Mouse (Mus musculus): ENCODE data around the gene Phf21a. TPM values are rescaled to one million over a fixed set of nuclear protein-coding genes. Genes with fewer than 3 reads are reported as not detected.
A peak's percentile ranks its signal among the peaks of the same experiment; 100 is the strongest.

Gene Phf21a
- polyA plus RNA-seq, 1 experiment: 49.2 TPM

DNA sequence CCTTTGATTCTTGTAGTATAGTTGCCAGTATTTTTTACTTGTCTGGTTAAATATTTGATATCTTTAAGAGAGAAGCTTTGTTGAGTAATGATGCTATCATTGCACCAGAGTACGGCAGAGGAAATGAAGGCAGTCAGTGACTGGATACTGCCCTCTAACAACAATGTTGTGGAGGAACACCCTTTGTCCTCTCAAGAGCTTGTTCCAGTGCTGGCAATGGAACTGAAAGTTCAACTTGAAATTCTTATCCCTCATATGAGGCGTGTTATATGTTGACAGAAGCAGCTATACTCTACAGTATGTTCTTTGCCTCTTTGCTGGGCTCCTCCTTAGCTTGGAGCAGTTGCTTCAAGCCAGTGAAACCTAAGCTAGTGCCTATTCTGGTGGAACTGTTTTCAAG lies 147.4 kb downstream of the Phf21a start:
- Histone ChIP-seq H3K4me3 (ENCODE audit: extremely low read depth, insufficient read depth, insufficient read length) (no peak overlapping the region), H3K4me1 (ENCODE audit: control insufficient read depth, insufficient read depth, insufficient read length) (no peaks in the 10 kb centered on the region), H3K36me3 (ENCODE audit: control insufficient read depth, insufficient read depth, low read length) (peaks cover 10% of the 10 kb centered on the region), H3K27me3 (ENCODE audit: control insufficient read depth, insufficient read depth, low read length) (no peaks in the 10 kb centered on the region), H3K27ac (ENCODE audit: insufficient read depth, low read length) (no peak overlapping the region)
- no peak for DNase-seq (ENCODE audit: low read depth in 1 of 2, low spot score in 2 of 2)
- WGBS: 82% methylated on average over 2 of the region's 2 CpGs
- TF ChIP-seq CTCF (IDR thresholded peaks at IDR 0.05; ENCODE audit: extremely low read depth, insufficient read depth, insufficient read length, insufficient replicate concordance) (no peak), POLR2A (IDR thresholded peaks at IDR 0.05; ENCODE audit: low read depth, low read length) (no peak)

DNA sequence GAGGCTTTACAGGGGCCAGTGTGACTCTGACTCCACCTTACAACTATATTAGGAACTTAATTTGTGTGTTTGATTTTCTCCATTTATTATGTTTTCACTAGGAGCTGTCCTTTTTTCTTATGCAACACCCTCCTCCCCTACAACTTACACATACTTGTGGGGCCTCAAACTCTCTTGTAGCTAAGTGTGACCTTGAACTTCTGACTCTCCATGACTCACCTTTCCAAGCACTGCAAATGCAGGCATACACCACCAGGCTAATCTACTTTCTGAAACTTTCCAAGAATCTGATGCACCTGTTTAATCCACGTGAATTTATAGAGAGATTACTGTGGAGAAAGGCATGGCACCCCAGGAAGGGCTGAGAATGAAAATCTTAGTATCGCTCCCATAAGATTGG lies 147.9 kb downstream of the Phf21a start:
- no peak overlapping the region for H3K27ac ChIP-seq (ENCODE audit: insufficient read depth, low read length)
- H3K36me3 ChIP-seq (ENCODE audit: control insufficient read depth, insufficient read depth, low read length): peaks cover 10% of the 10 kb centered on the region
- no peak for DNase-seq (ENCODE audit: low read depth in 1 of 2, low spot score in 2 of 2)
- H3K4me3 ChIP-seq (ENCODE audit: extremely low read depth, insufficient read depth, insufficient read length): no peak overlapping the region
- no peaks in the 10 kb centered on the region for H3K27me3 ChIP-seq (ENCODE audit: control insufficient read depth, insufficient read depth, low read length)
- 90% methylated on average over 2 of the region's 2 CpGs for WGBS
- TF ChIP-seq POLR2A (IDR thresholded peaks at IDR 0.05; ENCODE audit: low read depth, low read length) (no peak), CTCF (IDR thresholded peaks at IDR 0.05; ENCODE audit: extremely low read depth, insufficient read depth, insufficient read length, insufficient replicate concordance) (no peak)
- H3K4me1 ChIP-seq (ENCODE audit: control insufficient read depth, insufficient read depth, insufficient read length): no peaks in the 10 kb centered on the region

DNA sequence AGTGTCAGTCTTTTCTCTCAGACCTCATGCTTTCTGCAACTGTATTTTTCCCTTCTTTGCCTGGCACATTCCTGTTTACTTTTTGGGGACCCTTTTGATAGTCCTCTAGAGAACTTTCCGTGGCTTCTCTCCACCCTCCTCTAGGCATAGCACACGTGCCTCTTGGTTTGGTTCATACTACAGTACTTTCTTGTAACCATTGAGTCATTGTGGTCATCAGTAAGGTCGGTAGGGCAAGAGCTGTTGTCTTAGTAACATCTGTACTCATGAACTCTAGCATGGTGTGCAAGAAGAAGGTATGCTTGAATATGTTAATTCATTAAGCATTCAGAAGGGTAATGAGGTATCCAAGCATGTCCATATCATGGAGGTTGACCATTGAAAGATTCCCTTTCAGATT lies 148.4 kb downstream of the Phf21a start:
- Histone ChIP-seq H3K4me1 (ENCODE audit: control insufficient read depth, insufficient read depth, insufficient read length) (no peaks in the 10 kb centered on the region), H3K27me3 (ENCODE audit: control insufficient read depth, insufficient read depth, low read length) (no peaks in the 10 kb centered on the region), H3K4me3 (ENCODE audit: extremely low read depth, insufficient read depth, insufficient read length) (no peak overlapping the region), H3K27ac (ENCODE audit: insufficient read depth, low read length) (no peak overlapping the region), H3K36me3 (ENCODE audit: control insufficient read depth, insufficient read depth, low read length) (peaks cover 9% of the 10 kb centered on the region)
- TF ChIP-seq POLR2A (IDR thresholded peaks at IDR 0.05; ENCODE audit: low read depth, low read length) (no peak), CTCF (IDR thresholded peaks at IDR 0.05; ENCODE audit: extremely low read depth, insufficient read depth, insufficient read length, insufficient replicate concordance) (no peak)
- 51% methylated on average over 3 of the region's 3 CpGs for WGBS
- DNase-seq (ENCODE audit: low read depth in 1 of 2, low spot score in 2 of 2): no peak

DNA sequence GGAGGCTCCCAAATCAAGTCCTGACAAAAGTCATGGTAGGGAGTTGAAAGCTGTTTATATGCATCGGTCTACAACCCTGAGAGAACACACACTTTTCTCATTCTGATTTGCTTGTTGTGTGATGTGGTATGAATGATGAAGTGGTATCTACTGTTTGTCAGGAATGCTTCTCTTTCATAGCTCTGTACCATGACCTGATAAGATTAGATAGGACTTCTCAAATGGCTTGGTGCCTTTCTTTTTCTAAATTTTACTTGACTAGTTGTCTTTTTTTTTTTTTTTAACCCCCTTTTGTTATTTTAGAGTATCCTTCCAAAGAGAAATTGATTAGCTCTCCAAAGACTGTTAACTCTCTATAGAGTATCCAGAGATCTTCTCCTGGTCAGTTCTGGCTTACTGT lies 153.2 kb downstream of the Phf21a start:
- no peak for TF ChIP-seq CTCF (IDR thresholded peaks at IDR 0.05; ENCODE audit: extremely low read depth, insufficient read depth, insufficient read length, insufficient replicate concordance)
- no peak for TF ChIP-seq POLR2A (IDR thresholded peaks at IDR 0.05; ENCODE audit: low read depth, low read length)
- H3K27ac ChIP-seq (ENCODE audit: insufficient read depth, low read length): no peak overlapping the region
- 94% methylated on average over 1 of the region's 1 CpGs for WGBS
- peaks cover 6% of the 10 kb centered on the region for H3K36me3 ChIP-seq (ENCODE audit: control insufficient read depth, insufficient read depth, low read length)
- no peak overlapping the region for H3K4me3 ChIP-seq (ENCODE audit: extremely low read depth, insufficient read depth, insufficient read length)
- H3K27me3 ChIP-seq (ENCODE audit: control insufficient read depth, insufficient read depth, low read length): no peaks in the 10 kb centered on the region
- DNase-seq (ENCODE audit: low read depth in 1 of 2, low spot score in 2 of 2): no peak
- no peaks in the 10 kb centered on the region for H3K4me1 ChIP-seq (ENCODE audit: control insufficient read depth, insufficient read depth, insufficient read length)

DNA sequence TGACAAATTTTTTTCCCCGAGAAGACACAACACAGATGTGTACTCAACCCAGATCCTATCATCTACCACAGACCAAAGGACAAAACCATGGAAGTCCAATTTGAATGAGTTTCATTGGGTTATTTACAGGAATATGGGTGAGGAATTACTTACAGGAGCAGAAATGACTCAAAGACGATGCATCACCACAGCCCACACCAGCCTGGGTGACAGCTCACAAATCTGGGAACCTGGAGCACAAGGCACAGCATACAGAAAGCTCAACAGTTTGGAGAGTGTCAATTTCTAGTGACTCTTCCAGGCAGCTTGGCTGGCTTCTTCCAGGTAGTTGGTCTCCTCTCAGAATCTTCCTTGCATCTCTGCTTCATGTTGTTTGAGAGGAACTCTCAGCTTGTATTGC lies 154.8 kb downstream of the Phf21a start:
- Histone ChIP-seq H3K27me3 (ENCODE audit: control insufficient read depth, insufficient read depth, low read length) (no peaks in the 10 kb centered on the region), H3K27ac (ENCODE audit: insufficient read depth, low read length) (no peak overlapping the region), H3K4me1 (ENCODE audit: control insufficient read depth, insufficient read depth, insufficient read length) (no peaks in the 10 kb centered on the region), H3K36me3 (ENCODE audit: control insufficient read depth, insufficient read depth, low read length) (peaks cover 6% of the 10 kb centered on the region), H3K4me3 (ENCODE audit: extremely low read depth, insufficient read depth, insufficient read length) (no peak overlapping the region)
- TF ChIP-seq CTCF (IDR thresholded peaks at IDR 0.05; ENCODE audit: extremely low read depth, insufficient read depth, insufficient read length, insufficient replicate concordance) (no peak), POLR2A (IDR thresholded peaks at IDR 0.05; ENCODE audit: low read depth, low read length) (no peak)
- DNase-seq (ENCODE audit: low read depth in 1 of 2, low spot score in 2 of 2): no peak
- 92% methylated on average over 2 of the region's 2 CpGs for WGBS

DNA sequence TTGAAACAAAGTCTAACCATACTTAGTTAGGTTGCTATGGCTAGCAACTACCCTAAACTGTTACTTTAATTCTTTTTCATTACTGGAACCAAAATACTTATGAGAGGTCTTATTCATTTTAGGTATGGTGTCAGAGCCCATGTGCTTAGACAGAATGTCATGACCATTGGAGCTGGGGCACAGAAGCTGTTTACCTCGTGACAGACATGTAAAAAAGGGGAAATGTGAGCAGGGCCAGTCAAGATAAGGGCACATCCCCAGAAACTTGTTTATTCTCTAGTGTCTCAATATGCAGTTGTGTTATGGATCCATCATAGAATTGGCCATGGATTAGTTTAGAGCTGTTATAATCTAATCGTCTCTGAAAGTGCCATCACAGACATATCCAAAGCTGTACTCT lies 157.6 kb downstream of the Phf21a start:
- Histone ChIP-seq H3K27ac (ENCODE audit: insufficient read depth, low read length) (no peak overlapping the region), H3K27me3 (ENCODE audit: control insufficient read depth, insufficient read depth, low read length) (no peaks in the 10 kb centered on the region), H3K4me1 (ENCODE audit: control insufficient read depth, insufficient read depth, insufficient read length) (peaks cover 4% of the 10 kb centered on the region; the same call in 1 of the 2 replicates), H3K36me3 (ENCODE audit: control insufficient read depth, insufficient read depth, low read length) (peaks cover 5% of the 10 kb centered on the region), H3K4me3 (ENCODE audit: extremely low read depth, insufficient read depth, insufficient read length) (no peak overlapping the region)
- TF ChIP-seq CTCF (IDR thresholded peaks at IDR 0.05; ENCODE audit: extremely low read depth, insufficient read depth, insufficient read length, insufficient replicate concordance) (no peak), POLR2A (IDR thresholded peaks at IDR 0.05; ENCODE audit: low read depth, low read length) (no peak)
- DNase-seq (ENCODE audit: low read depth in 1 of 2, low spot score in 2 of 2): no peak
- 56% methylated on average over 2 of the region's 2 CpGs for WGBS

DNA sequence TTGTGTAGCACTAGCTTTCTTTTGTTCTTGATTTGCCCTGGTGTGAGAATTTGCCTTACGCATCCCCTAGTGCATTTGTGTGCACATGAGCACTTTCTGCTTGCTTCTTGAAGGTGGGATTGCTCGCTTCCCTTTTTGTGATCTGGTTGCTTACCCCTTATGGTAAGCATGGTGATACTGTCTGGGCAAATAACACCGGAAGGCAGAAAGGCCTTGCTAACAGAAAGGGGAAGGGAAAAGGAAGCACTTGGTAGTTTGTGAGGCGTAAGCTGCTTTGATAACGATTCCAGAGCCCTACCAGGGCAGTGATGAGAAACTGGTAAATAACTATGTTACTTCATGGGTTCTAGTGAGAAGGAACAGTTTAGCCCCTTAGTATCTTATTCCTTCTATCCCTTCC lies 160.9 kb downstream of the Phf21a start:
- H3K36me3 ChIP-seq (ENCODE audit: control insufficient read depth, insufficient read depth, low read length): peaks cover 3% of the 10 kb centered on the region
- DNase-seq (ENCODE audit: low read depth in 1 of 2, low spot score in 2 of 2): peak; percentile 21 to 41
- TF ChIP-seq POLR2A (IDR thresholded peaks at IDR 0.05; ENCODE audit: low read depth, low read length) (no peak), CTCF (IDR thresholded peaks at IDR 0.05; ENCODE audit: extremely low read depth, insufficient read depth, insufficient read length, insufficient replicate concordance) (no peak)
- 15% methylated on average over 5 of the region's 5 CpGs for WGBS
- peaks cover 12% of the 10 kb centered on the region; the same call in 1 of the 2 replicates for H3K4me1 ChIP-seq (ENCODE audit: control insufficient read depth, insufficient read depth, insufficient read length)
- H3K27me3 ChIP-seq (ENCODE audit: control insufficient read depth, insufficient read depth, low read length): no peaks in the 10 kb centered on the region
- no peak overlapping the region for H3K27ac ChIP-seq (ENCODE audit: insufficient read depth, low read length)
- H3K4me3 ChIP-seq (ENCODE audit: extremely low read depth, insufficient read depth, insufficient read length): no peak overlapping the region

Data from spleen, adult 2 months (tissue).